Mouse (Mus musculus) C2C12 (cell line): ENCODE data around the gene Cib1. TPM values are rescaled to one million over a fixed set of nuclear protein-coding genes. Genes with fewer than 3 reads are reported as not detected.

Experiments
- H3K27me3 ChIP-seq: one replicate; pipeline ENCODE4 v1.6.1; 2011; ENCODE audit not compliant: control insufficient read depth, insufficient read depth, insufficient read length
- H3K36me3 ChIP-seq: one replicate; pipeline ENCODE4 v1.6.1; 2011; ENCODE audit not compliant: control insufficient read depth, insufficient read depth
- H3K4me3 ChIP-seq: one replicate; pipeline ENCODE4 v1.5.1; 2011; ENCODE audit warnings: mild to moderate bottlenecking, control low read depth; ENCODE audit not compliant: poor library complexity, insufficient read depth, severe bottlenecking
- H3K79me2 ChIP-seq: one replicate; pipeline ENCODE4 v1.6.1; 2011; ENCODE audit not compliant: control insufficient read depth, insufficient read depth
- H3K79me3 ChIP-seq: one replicate; pipeline ENCODE4 v1.6.1; 2011; ENCODE audit warnings: low read depth, control low read depth
- H3ac ChIP-seq: one replicate; pipeline ENCODE3; 2011; ENCODE audit warnings: low read depth; ENCODE audit not compliant: control insufficient read depth, insufficient read length
- CEBPB ChIP-seq: IDR thresholded peaks from one replicate; pipeline ENCODE4 v1.6.1; 2011; ENCODE audit warnings: low read depth, mild to moderate bottlenecking, control low read depth, moderate library complexity
- CTCF ChIP-seq: IDR thresholded peaks from one replicate; pipeline ENCODE4 v1.5.1; 2011; ENCODE audit not compliant: control insufficient read depth, insufficient read depth, insufficient read length
- FOSL1 ChIP-seq: IDR thresholded peaks from one replicate; pipeline ENCODE4 v1.8.0; 2011; ENCODE audit warnings: mild to moderate bottlenecking, low read length; ENCODE audit not compliant: poor library complexity, insufficient read depth, severe bottlenecking
- MAX ChIP-seq: IDR thresholded peaks from one replicate; pipeline ENCODE4 v1.6.1; 2011; ENCODE audit warnings: mild to moderate bottlenecking, control low read depth
- MYOD1 ChIP-seq: IDR thresholded peaks from one replicate; pipeline ENCODE4 v1.6.1; 2011; ENCODE audit warnings: low read depth; ENCODE audit not compliant: control insufficient read depth, insufficient read length
- MYOG ChIP-seq: IDR thresholded peaks from one replicate; pipeline ENCODE4 v1.6.1; 2011; ENCODE audit not compliant: control insufficient read depth, insufficient read length; ENCODE audit errors: extremely low read depth
- USF1 ChIP-seq: IDR thresholded peaks from one replicate; pipeline ENCODE4 v1.6.1; 2011; ENCODE audit warnings: low read depth, mild to moderate bottlenecking, control low read depth, moderate library complexity
- polyA plus RNA-seq: library from polyadenylated mRNA; unstranded; fragments of >200 nt; fragmentation: generic; extraction: Trizol; gene quantifications from one replicate; pipeline ENCODE4 v1.2.1, GENCODE M21; 2012; ENCODE audit warnings: missing spikeins

The Cib1 gene
- polyA plus RNA-seq, 1 experiment, result 131 TPM

DNA sequence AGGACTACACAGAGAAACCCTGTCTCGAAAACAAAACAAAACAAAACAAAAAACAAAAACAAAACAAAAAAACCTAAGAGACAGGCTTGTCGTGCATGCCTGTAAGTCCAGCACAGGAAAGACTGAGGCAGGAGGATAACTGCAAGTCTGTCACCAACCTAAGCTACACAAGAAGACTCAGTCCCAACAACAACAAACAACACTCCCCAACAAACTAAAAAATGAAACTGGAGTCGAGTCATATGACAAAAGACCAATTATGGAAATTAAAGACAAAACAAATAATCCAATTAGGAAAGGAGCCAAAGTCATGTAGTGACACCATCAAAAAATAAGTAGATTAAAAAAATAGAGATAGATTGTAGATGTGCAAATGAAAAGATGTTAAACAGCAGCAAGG is 52.4 kb downstream of the Cib1 start:
- no peaks in the 10 kb centered on the region for H3K79me3 ChIP-seq
- no peak overlapping the region for H3K4me3 ChIP-seq
- H3K36me3 ChIP-seq, result no peaks in the 10 kb centered on the region
- no peaks in the 10 kb centered on the region for H3K79me2 ChIP-seq
- TF ChIP-seq CTCF (no peak), FOSL1 (no peak), USF1 (no peak), MYOD1 (no peak), CEBPB (no peak), MYOG (no peak), MAX (no peak)
- no peaks in the 10 kb centered on the region for H3K27me3 ChIP-seq
- H3ac ChIP-seq, result no peak overlapping the region

DNA sequence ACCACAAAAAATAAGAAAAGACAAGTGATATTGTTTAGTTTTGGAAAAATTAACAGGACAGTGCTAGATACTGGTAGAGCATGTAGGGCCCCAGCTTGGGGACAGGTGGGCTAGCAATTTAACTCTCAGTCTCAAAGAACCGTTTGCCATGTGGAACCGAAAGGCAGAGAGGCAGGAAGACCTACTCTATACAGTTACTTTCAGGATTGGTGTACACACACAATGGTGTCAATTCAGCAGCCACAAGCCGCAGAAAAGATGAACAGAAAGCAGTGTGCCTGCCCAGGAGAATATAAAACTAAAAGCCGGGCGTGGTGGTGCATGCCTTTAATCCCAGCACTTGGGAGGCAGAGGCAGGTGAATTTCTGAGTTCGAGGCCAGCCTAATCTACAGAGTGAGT is 52.8 kb downstream of the Cib1 start:
- H3K79me2 ChIP-seq, result no peaks in the 10 kb centered on the region
- TF ChIP-seq MYOD1, result no peak
- TF ChIP-seq MYOG, result no peak
- TF ChIP-seq USF1, result no peak
- no peak for TF ChIP-seq CTCF
- no peak for TF ChIP-seq CEBPB
- TF ChIP-seq FOSL1, result no peak
- no peak for TF ChIP-seq MAX
- no peaks in the 10 kb centered on the region for H3K36me3 ChIP-seq
- H3K79me3 ChIP-seq, result no peaks in the 10 kb centered on the region
- H3K27me3 ChIP-seq, result no peaks in the 10 kb centered on the region
- H3ac ChIP-seq, result no peak overlapping the region
- H3K4me3 ChIP-seq, result no peak overlapping the region

DNA sequence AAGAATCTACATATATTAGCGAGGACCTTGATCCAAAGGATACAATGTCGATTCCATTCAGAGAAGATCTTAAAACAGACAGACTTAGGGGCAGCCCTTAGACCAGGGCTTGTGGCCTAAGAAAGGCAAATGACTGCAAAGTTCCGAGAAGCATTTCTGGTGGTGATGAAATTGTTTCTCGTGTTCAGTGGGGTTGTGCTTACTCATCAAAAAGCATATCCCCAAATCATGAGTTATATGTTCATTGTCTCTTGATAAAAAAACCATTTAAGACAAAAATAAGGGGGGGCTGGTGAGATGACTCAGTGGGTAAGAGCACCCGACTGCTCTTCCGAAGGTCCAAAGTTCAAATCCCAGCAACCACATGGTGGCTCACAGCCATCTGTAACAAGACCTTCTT is 53.3 kb downstream of the Cib1 start:
- H3K36me3 ChIP-seq, result no peaks in the 10 kb centered on the region
- no peak overlapping the region for H3ac ChIP-seq
- TF ChIP-seq USF1 (no peak), MYOD1 (no peak), MAX (no peak), MYOG (no peak), CEBPB (no peak), CTCF (no peak), FOSL1 (no peak)
- no peaks in the 10 kb centered on the region for H3K79me2 ChIP-seq
- no peaks in the 10 kb centered on the region for H3K27me3 ChIP-seq
- no peaks in the 10 kb centered on the region for H3K79me3 ChIP-seq
- H3K4me3 ChIP-seq, result no peak overlapping the region

DNA sequence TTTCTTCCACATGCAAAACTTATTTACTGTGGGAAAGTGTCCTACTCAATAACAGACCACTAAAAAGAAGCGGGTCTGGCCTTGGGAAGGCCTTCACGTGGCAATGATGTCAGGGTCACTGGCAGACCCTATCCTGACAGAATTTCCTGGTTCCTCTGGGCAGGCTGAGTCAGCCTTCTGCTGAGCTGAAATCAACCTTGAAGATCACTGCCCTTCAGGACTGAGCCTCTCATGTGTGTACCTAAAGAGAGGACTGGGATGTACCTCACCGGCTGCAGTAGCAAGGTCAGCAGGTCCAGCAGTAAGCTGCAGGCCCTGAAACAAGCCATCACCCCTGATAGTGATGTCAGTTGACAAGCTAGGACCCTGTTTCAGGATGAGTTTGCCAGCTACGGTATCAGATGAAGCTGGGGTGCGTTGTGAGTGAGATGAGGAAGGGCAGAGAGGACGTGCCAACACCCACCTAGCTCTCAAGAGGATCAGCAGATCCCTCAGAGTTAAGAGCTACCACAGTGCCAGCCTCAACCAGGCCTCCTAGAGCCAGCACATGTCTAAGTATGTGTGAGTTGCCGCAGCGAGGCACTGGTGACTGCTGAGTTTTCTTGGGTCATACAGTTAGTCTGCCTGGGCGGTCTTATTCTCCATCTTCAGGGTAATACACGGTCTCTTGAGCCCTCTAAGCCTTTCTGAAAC is 54.4 kb downstream of the Cib1 start:
- H3K27me3 ChIP-seq, result no peaks in the 10 kb centered on the region
- no peaks in the 10 kb centered on the region for H3K79me2 ChIP-seq
- no peak overlapping the region for H3K4me3 ChIP-seq
- H3ac ChIP-seq, result no peak overlapping the region
- H3K36me3 ChIP-seq, result no peaks in the 10 kb centered on the region
- no peak for TF ChIP-seq MAX
- no peak for TF ChIP-seq MYOG
- no peak for TF ChIP-seq CEBPB
- TF ChIP-seq MYOD1, result no peak
- TF ChIP-seq USF1, result no peak
- no peak for TF ChIP-seq CTCF
- TF ChIP-seq FOSL1, result no peak
- H3K79me3 ChIP-seq, result no peaks in the 10 kb centered on the region

DNA sequence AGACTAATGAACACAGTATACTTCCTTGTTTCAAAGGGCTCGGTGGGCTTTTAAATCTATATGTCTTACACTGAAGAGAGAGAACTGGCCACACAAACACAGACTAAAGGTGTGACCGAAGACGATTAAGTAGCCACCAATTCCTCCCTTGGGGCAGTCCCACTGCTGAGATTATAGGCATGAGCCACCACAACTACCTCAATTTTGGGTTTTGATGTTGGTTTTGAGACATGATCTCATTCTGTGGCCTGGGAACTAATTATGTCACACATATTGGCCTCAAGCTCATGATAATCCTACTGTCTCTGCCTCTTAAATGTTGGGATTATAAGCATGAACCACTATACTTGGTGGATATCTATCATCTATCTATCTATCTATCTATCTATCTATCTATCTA is 55.2 kb downstream of the Cib1 start:
- Histone ChIP-seq H3K79me3 (no peaks in the 10 kb centered on the region), H3K27me3 (no peaks in the 10 kb centered on the region), H3ac (no peak overlapping the region), H3K79me2 (no peaks in the 10 kb centered on the region), H3K4me3 (no peak overlapping the region), H3K36me3 (no peaks in the 10 kb centered on the region)
- no peak for TF ChIP-seq FOSL1
- TF ChIP-seq MYOD1, result no peak
- TF ChIP-seq MAX, result no peak
- TF ChIP-seq MYOG, result no peak
- TF ChIP-seq USF1, result no peak
- no peak for TF ChIP-seq CTCF
- TF ChIP-seq CEBPB, result no peak

Other genes with a start within 250 kb of the Cib1 start
- gene Zfp710, start 208.0 kb downstream of the Cib1 start, polyA plus RNA-seq, result 5.3 TPM
- 244 TPM for gene Idh2, start 117.4 kb downstream of the Cib1 start, polyA plus RNA-seq
- 19.8 TPM for gene Sema4b, start 46.0 kb downstream of the Cib1 start, polyA plus RNA-seq
- gene Gdpgp1, start 52 bp upstream of the Cib1 start, polyA plus RNA-seq, result 1.2 TPM
- gene Ttll13, start 13.6 kb upstream of the Cib1 start, polyA plus RNA-seq, result not detected
- gene Ngrn, start 28.4 kb upstream of the Cib1 start, polyA plus RNA-seq, result 31.1 TPM
- gene Vps33b, start 36.8 kb upstream of the Cib1 start, polyA plus RNA-seq, result 6.6 TPM
- 55.1 TPM for gene Prc1, start 61.6 kb upstream of the Cib1 start, polyA plus RNA-seq
- 7.0 TPM for gene Rccd1, start 91.6 kb upstream of the Cib1 start, polyA plus RNA-seq
- gene Unc45a, start 108.2 kb upstream of the Cib1 start, polyA plus RNA-seq, result 46.9 TPM
- gene Hddc3, start 110.3 kb upstream of the Cib1 start, polyA plus RNA-seq, result 55.9 TPM
- gene Man2a2, start 138.6 kb upstream of the Cib1 start, polyA plus RNA-seq, result 21.5 TPM
- gene Fes, start 155.1 kb upstream of the Cib1 start, polyA plus RNA-seq, result 0.82 TPM
- 63.6 TPM for gene Furin, start 172.6 kb upstream of the Cib1 start, polyA plus RNA-seq